Mouse (Mus musculus): ENCODE results near the gene Asb16.

DNA sequence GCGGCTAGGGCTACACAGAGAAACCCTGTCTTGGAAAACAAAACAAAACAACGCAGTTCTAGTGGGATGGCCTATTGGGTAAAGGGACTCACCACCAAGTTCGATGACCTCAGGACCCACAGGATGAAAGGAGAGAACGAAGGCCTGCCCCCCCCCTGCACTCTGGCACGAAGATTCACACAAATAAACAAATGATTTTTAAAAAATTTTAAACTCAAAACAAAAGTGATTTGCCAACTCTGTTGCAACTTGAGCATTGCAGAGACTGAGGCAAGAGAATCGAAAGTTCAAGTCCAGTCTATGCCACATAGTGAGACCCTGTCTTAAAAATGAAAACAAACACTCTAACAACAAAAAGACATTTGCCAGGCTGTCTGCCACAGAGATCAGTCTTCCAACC lies 27.9 kb upstream of the Asb16 start:
- TF ChIP-seq CTCF (IDR thresholded peaks at IDR 0.05; ENCODE audit: borderline replicate concordance, extremely low read depth, insufficient read depth, insufficient read length): no peak
- no peak for TF ChIP-seq POLR2A (IDR thresholded peaks at IDR 0.05; ENCODE audit: borderline replicate concordance, extremely low read depth, insufficient read depth, insufficient read length, poor library complexity, severe bottlenecking)
